Mouse (Mus musculus) liver, adult 10 weeks (tissue): Measurements from ENCODE around the gene Gm5798. TPM values are rescaled to one million over a fixed set of nuclear protein-coding genes. Genes with fewer than 3 reads are reported as not detected.

Experiments
- polyA plus RNA-seq: library from polyadenylated mRNA; stranded (reverse); fragments of 350-450 nt; fragmentation: Illumina TruSeq; extraction: RNeasy Lipid Tissue Mini Kit (QIAGEN cat#74804); gene quantifications from one replicate; pipeline ENCODE4 v1.2.3, GENCODE M21; 2014; ENCODE audit warnings: low read depth, low replicate concordance

Gene Gm5798
- polyA plus RNA-seq: not detected

GRCm38 (mm10) chr14:41348309-41348708 is at the start of gene Gm5798:
Gene Gm5798, plus strand, starts transcription at chr14:41348609.

GRCm38 (mm10) chr14:41386279-41386678 is 37.9 kb downstream of the Gm5798 start, which contains the start of gene Gm7945:
Gene Gm7945, minus strand, starts transcription at chr14:41386379.

Other genes starting within 250 kb of the Gm5798 start
- gene Mat1a, start 243.6 kb upstream of the Gm5798 start, polyA plus RNA-seq: 2,624 TPM
- gene Sftpa1, start 216.8 kb upstream of the Gm5798 start, polyA plus RNA-seq: 0.74 TPM
- gene Mbl1, start 197.2 kb upstream of the Gm5798 start, polyA plus RNA-seq: 161 TPM
- 0.32 TPM for gene Sftpd, start 163.5 kb upstream of the Gm5798 start, polyA plus RNA-seq
- not detected for gene Gm2832, start 69.8 kb upstream of the Gm5798 start, polyA plus RNA-seq
- gene Gm7945, start 37.8 kb downstream of the Gm5798 start, polyA plus RNA-seq: not detected
- gene Gm6482, start 59.7 kb downstream of the Gm5798 start, polyA plus RNA-seq: not detected
- not detected for gene Gm7954, start 104.9 kb downstream of the Gm5798 start, polyA plus RNA-seq
- not detected for gene Gm3486, start 140.9 kb downstream of the Gm5798 start, polyA plus RNA-seq
- gene Gm7970, start 207.0 kb downstream of the Gm5798 start, polyA plus RNA-seq: not detected
- gene 1700049E17Rik2, start 224.6 kb downstream of the Gm5798 start, polyA plus RNA-seq: not detected